Comparison of ENCODE assay signal across 1 mouse cellular context in the genomic region with DNA sequence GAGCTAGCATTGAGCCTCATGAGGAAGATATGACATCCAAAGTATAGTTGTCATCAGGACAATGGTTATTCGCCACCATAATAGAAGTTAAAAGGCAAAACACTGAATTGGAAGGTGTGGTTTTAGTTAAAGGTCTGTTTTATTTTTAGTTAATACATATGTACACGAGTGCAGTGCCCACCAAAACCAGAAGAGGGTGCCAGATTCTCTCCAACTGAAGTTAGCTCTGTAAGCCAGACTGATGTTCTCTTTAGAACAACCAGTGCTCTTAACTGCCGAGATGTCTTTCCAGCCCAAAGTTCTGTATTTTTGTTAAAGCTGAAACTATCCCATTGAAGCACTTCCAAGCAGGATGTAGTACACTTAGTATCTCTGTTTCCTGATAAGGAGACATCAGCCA.
TF ChIP-seq lines count a peak whose summit lies in the region.

No protein-coding gene starts in this region.

TF ChIP-seq in MEL, 35 proteins besides CTCF, POLR2A, EP300 and RAD21 (continued from another document):
- TF ChIP-seq USF1 (IDR thresholded peaks at IDR 0.05; ENCODE audit: low read depth, low read length) (no peak), KAT2A (conservative IDR thresholded peaks at IDR 0.05; ENCODE audit: low read depth, low read length) (no peak), POLR2AphosphoS2 (IDR thresholded peaks at IDR 0.05; ENCODE audit: low read length) (no peak), ELF1 (IDR thresholded peaks at IDR 0.05; ENCODE audit: low read depth, low read length) (no peak), HCFC1 (IDR thresholded peaks at IDR 0.05; ENCODE audit: low read depth, low read length) (peak; percentile 68), ETS1 (IDR thresholded peaks at IDR 0.05; ENCODE audit: low read depth, low read length) (0 out of 2 replicates have a peak, but pooled peaks have one; percentile 10), GATA1 (IDR thresholded peaks at IDR 0.05; ENCODE audit: low read depth, low read length) (no peak)
